Mouse (Mus musculus) CH12.LX (cell line): ENCODE measurements around the gene Cdh16. TPM values are rescaled to one million over a fixed set of nuclear protein-coding genes. Genes with fewer than 3 reads are reported as not detected.

Experiments used
- DNase-seq: peaks from one replicate; pipeline ENCODE4 v3.0.0-alpha.2; 2013; ENCODE audit errors: extremely low read depth
- H3K27ac ChIP-seq: 2 replicates; pipeline ENCODE4 v1.5.1; 2012; ENCODE audit warnings: low read depth, mild to moderate bottlenecking, control low read depth, moderate library complexity; ENCODE audit not compliant: insufficient read depth
- H3K27me3 ChIP-seq: replicated peaks from 2 replicates; pipeline ENCODE3; 2012; ENCODE audit warnings: inconsistent platforms
- H3K36me3 ChIP-seq, 2 experiments: replicated peaks in 1 of 2; 2 replicates each; pipeline versions ENCODE3 to v1.6.1; 2012; ENCODE audit warnings: inconsistent platforms in 1 of 2, low read length in 1 of 2, mild to moderate bottlenecking in 1 of 2, mixed read lengths in 1 of 2, moderate library complexity in 1 of 2; ENCODE audit not compliant: control insufficient read depth in 1 of 2, insufficient read depth in 1 of 2
- H3K4me1 ChIP-seq, 2 experiments: 2 replicates each; pipeline ENCODE4 v1.6.1; 2012; ENCODE audit warnings: inconsistent platforms in 1 of 2, moderate library complexity in 1 of 2; ENCODE audit not compliant: insufficient read depth in 2 of 2, control insufficient read depth in 1 of 2
- H3K4me2 ChIP-seq: 2 replicates; pipeline ENCODE4 v1.6.1; 2012; ENCODE audit warnings: low read depth, mild to moderate bottlenecking, control low read depth; ENCODE audit not compliant: poor library complexity, insufficient read depth, severe bottlenecking
- H3K4me3 ChIP-seq, 3 experiments: fragments of 150-350 bp in 1 of 3; sonication (generic) in 1 of 3; replicated peaks in 1 of 3; 2 replicates each; pipeline versions ENCODE3 to v1.5.1; 2011 to 2012; ENCODE audit warnings: low read depth in 2 of 3, low read length in 2 of 3, mild to moderate bottlenecking in 2 of 3, moderate library complexity in 2 of 3, control low read depth in 1 of 3, improper control_type of control experiment in 1 of 3, inconsistent platforms in 1 of 3, mixed read lengths in 1 of 3; ENCODE audit not compliant: poor library complexity in 1 of 3
- H3K79me2 ChIP-seq: replicated peaks from 2 replicates; pipeline ENCODE4 v1.6.1; 2012; ENCODE audit warnings: mild to moderate bottlenecking, moderate library complexity; ENCODE audit not compliant: control insufficient read depth, poor library complexity, insufficient read depth, severe bottlenecking; ENCODE audit errors: extremely low read depth
- H3K9ac ChIP-seq: 2 replicates; pipeline ENCODE4 v1.6.1; 2012; ENCODE audit warnings: low read depth, mild to moderate bottlenecking, control low read depth, moderate library complexity; ENCODE audit not compliant: insufficient read depth
- H3K9me3 ChIP-seq: replicated peaks from 2 replicates; pipeline ENCODE3; 2012; ENCODE audit warnings: low read length, inconsistent platforms, mixed read lengths
- BHLHE40 ChIP-seq: IDR thresholded peaks from 2 replicates; pipeline ENCODE4 v1.6.1; 2011; ENCODE audit warnings: mild to moderate bottlenecking, low read depth, low read length, improper control_type of control experiment
- CHD1 ChIP-seq: IDR thresholded peaks from 2 replicates; pipeline ENCODE4 v1.6.1; 2012; ENCODE audit warnings: low read depth, low read length, improper control_type of control experiment, inconsistent platforms
- CTCF ChIP-seq, 2 experiments: IDR thresholded peaks in 1 of 2; conservative IDR thresholded peaks in 1 of 2; 2 replicates each; pipeline ENCODE4 v1.5.1; 2011 to 2012; ENCODE audit warnings: low read depth in 2 of 2, low read length in 2 of 2, improper control_type of control experiment in 1 of 2, inconsistent platforms in 1 of 2, mild to moderate bottlenecking in 1 of 2, moderate library complexity in 1 of 2
- E2F4 ChIP-seq: IDR thresholded peaks from 2 replicates; pipeline ENCODE4 v1.6.1; 2011; ENCODE audit warnings: low read depth, low read length, improper control_type of control experiment; ENCODE audit not compliant: insufficient replicate concordance
- EP300 ChIP-seq: IDR thresholded peaks from 2 replicates; pipeline ENCODE4 v1.6.1; 2011; ENCODE audit warnings: low read length, improper control_type of control experiment
- IRF4 ChIP-seq: IDR thresholded peaks from 2 replicates; pipeline ENCODE4 v1.6.1; 2014; ENCODE audit warnings: low read depth, mild to moderate bottlenecking, inconsistent platforms, low read length, improper control_type of control experiment
- JUN ChIP-seq: IDR thresholded peaks from 2 replicates; pipeline ENCODE4 v1.6.1; 2011; ENCODE audit warnings: low read depth, mild to moderate bottlenecking, low read length, improper control_type of control experiment, moderate library complexity; ENCODE audit not compliant: insufficient read depth
- JUND ChIP-seq: conservative IDR thresholded peaks from 2 replicates; pipeline ENCODE4 v1.6.1; 2011; ENCODE audit warnings: low read depth, low read length, improper control_type of control experiment
- MAFK ChIP-seq: IDR thresholded peaks from 2 replicates; pipeline ENCODE4 v1.6.1; 2011; ENCODE audit warnings: low read length, improper control_type of control experiment; ENCODE audit not compliant: insufficient replicate concordance
- MAX ChIP-seq: IDR thresholded peaks from 2 replicates; pipeline ENCODE4 v1.6.1; 2011; ENCODE audit warnings: low read length, improper control_type of control experiment
- MXI1 ChIP-seq: IDR thresholded peaks from 2 replicates; pipeline ENCODE4 v1.6.1; 2011; ENCODE audit warnings: mild to moderate bottlenecking, low read depth, low read length, improper control_type of control experiment
- NRF1 ChIP-seq: IDR thresholded peaks from 2 replicates; pipeline ENCODE4 v1.6.1; 2014; ENCODE audit warnings: low read depth, mild to moderate bottlenecking, inconsistent platforms, low read length, improper control_type of control experiment, moderate library complexity
- PAX5 ChIP-seq: IDR thresholded peaks from 2 replicates; pipeline ENCODE4 v1.6.1; 2012; ENCODE audit warnings: low read length, inconsistent platforms, mixed read lengths
- SIN3A ChIP-seq: IDR thresholded peaks from 2 replicates; pipeline ENCODE4 v1.6.1; 2012; ENCODE audit warnings: low read length, improper control_type of control experiment, inconsistent platforms
- SMC3 ChIP-seq: IDR thresholded peaks from 2 replicates; pipeline ENCODE4 v1.6.1; 2011; ENCODE audit warnings: low read depth, low read length, improper control_type of control experiment
- UBTF ChIP-seq: IDR thresholded peaks from 2 replicates; pipeline ENCODE4 v1.6.1; 2012; ENCODE audit warnings: low read depth, mild to moderate bottlenecking, inconsistent platforms, low read length, improper control_type of control experiment, moderate library complexity
- ZC3H11A ChIP-seq: IDR thresholded peaks from 2 replicates; pipeline ENCODE4 v1.6.1; 2012; ENCODE audit warnings: low read depth, mild to moderate bottlenecking, inconsistent platforms, low read length, improper control_type of control experiment
- ZMIZ1 ChIP-seq: IDR thresholded peaks from 2 replicates; pipeline ENCODE4 v1.6.1; 2012; ENCODE audit warnings: low read depth, mild to moderate bottlenecking, inconsistent platforms, low read length, improper control_type of control experiment
- ZNF384 ChIP-seq: IDR thresholded peaks from 2 replicates; pipeline ENCODE4 v1.6.1; 2012; ENCODE audit warnings: low read depth, low read length, improper control_type of control experiment, inconsistent platforms
- dilution Hi-C: fragments of 300-500 bp; cut with MboI; formaldehyde crosslinking; loops from 2 replicates; pipeline ENCODE4 v1.14.3; 2020; ENCODE audit warnings: low sequenced_read_pairs; ENCODE audit not compliant: extremely low pct_unique_long_range_greater_than_20kb, extremely low pct_ligation_motif_present
- in situ Hi-C: fragments of 300-500 bp; cut with MboI; formaldehyde crosslinking; loops from 3 replicates; pipeline ENCODE4 v1.14.3; 2019; ENCODE audit warnings: low sequenced_read_pairs, low pct_ligation_motif_present, low pct_unique_long_range_greater_than_20kb, mixed read lengths
- polyA plus RNA-seq: library from polyadenylated mRNA; unstranded; fragments of >175 nt; gene quantifications from 2 replicates; pipeline ENCODE4 v1.2.1, GENCODE M21; 2012; ENCODE audit warnings: low read depth; ENCODE audit not compliant: insufficient read length
- total RNA-seq, 2 experiments: library from RNA; depleted of rRNA; stranded (reverse); fragments of 300-350 nt in 1 of 2; fragments of >200 nt in 1 of 2; gene quantifications; 2 replicates each; pipeline ENCODE4 v1.2.3; 2012 to 2014

Gene Cdh16
- total and polyA plus RNA-seq, 3 experiments: not detected

DNA sequence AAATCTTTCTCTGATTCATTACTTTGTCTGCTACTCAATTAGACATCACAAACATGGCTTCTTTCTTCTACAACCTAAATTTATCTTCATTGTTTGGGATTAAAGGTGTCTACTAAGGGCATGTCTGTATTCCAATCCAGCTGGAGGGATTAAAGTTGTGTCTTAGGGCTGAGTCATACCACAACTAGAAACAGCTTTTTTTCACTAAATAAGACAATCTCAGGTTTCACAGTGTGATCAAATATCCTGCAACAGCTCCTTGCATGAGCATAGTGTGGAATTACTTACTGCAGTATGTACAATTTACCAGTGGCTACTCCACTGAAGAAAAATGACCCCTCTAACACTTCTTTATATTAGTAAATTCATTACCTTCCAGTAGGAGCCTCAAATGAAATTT, 63.5 kb downstream of the Cdh16 start:
- peaks cover 3% of the 10 kb centered on the region for H3K27me3 ChIP-seq
- in situ Hi-C loops: no loop called here
- no peak overlapping the region for H3K4me2 ChIP-seq
- peak; percentile 15 for DNase-seq
- no peaks in the 10 kb centered on the region for H3K36me3 ChIP-seq
- no peak overlapping the region for H3K9ac ChIP-seq
- H3K9me3 ChIP-seq: no peaks in the 10 kb centered on the region
- H3K4me3 ChIP-seq: no peak overlapping the region
- TF ChIP-seq JUND: peak; percentile 84
- no peak for TF ChIP-seq E2F4
- no peak for TF ChIP-seq MAFK
- peak; percentile 40; the same call in 1 of the 2 replicates for TF ChIP-seq EP300
- peak; percentile 77 for TF ChIP-seq ZNF384
- no peak for TF ChIP-seq PAX5
- TF ChIP-seq JUN: peak; percentile 50; the same call in 1 of the 2 replicates
- dilution Hi-C loops: no loop called here
- no peaks in the 10 kb centered on the region for H3K79me2 ChIP-seq
- peaks cover 0 to 16% of the 10 kb centered on the region in 2 experiments; a peak in 2 of 4 replicates for H3K4me1 ChIP-seq
- no peak overlapping the region for H3K27ac ChIP-seq

DNA sequence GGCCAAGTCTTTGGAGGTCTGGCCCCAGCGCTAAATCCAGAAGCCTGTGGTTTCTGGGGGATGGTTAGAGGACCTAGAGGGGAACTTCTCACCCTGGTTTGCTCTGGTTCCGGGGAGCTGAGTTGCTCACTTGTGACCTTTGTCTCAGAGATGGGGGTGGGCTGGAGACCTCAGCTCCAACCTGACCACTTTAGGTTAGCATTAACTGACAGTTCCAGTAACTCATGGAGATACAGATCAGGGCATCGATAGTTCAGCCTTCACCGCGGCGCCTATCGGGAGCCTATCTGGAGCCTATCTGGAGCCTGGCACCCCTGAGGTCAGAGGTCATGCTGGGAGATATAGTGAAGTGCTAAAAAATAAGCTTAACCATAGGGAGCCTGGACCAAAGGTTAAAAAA, 67.0 kb downstream of the Cdh16 start:
- Histone ChIP-seq H3K36me3 (no peaks in the 10 kb centered on the region), H3K4me2 (no peak overlapping the region), H3K27me3 (peaks cover 3% of the 10 kb centered on the region), H3K9ac (no peak overlapping the region), H3K9me3 (no peaks in the 10 kb centered on the region), H3K79me2 (no peaks in the 10 kb centered on the region), H3K27ac (no peak overlapping the region)
- DNase-seq: no peak
- in situ Hi-C loops: no loop called here
- TF ChIP-seq ZC3H11A: no peak
- TF ChIP-seq EP300: no peak
- TF ChIP-seq MAFK: no peak
- no peak for TF ChIP-seq JUND
- TF ChIP-seq SIN3A: no peak
- TF ChIP-seq, all 38 proteins: peak for 0
- Histone ChIP-seq H3K4me1 (peaks cover 0 to 10% of the 10 kb centered on the region in 2 experiments; a peak in 2 of 4 replicates), H3K4me3 (no peak overlapping the region)
- dilution Hi-C loops: no loop called here

DNA sequence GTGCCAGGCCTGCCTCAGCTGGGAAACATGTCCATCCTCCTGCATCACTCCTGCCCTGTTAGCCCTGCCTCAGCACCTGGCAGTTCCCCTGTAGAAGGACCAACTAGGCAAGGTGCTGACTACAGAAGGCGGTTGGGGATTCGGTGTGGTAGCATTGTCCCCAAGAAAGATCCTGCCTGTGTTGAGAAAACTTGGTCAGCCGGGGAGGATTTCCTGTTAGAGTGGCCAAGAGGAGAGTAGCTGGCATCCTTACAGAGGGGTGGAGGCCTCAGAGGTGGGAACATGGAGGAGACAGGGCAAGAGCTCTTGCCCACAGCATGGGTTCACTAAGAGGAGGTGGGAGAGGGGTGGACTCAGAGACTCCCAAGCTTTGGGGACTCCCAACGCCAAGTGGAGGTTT, 69.0 kb downstream of the Cdh16 start:
- H3K27me3 ChIP-seq: peaks cover 3% of the 10 kb centered on the region
- in situ Hi-C loops: no loop called here
- no peak for TF ChIP-seq CTCF (conservative IDR thresholded peaks at IDR 0.05 in 1 of 2, IDR thresholded peaks at IDR 0.05 in 1 of 2; ENCODE audit: low read depth in 2 of 2, low read length in 2 of 2)
- no peak for TF ChIP-seq BHLHE40
- no peak for TF ChIP-seq MXI1
- TF ChIP-seq UBTF: no peak
- TF ChIP-seq SMC3: no peak
- no peak for TF ChIP-seq CHD1
- no peak for TF ChIP-seq MAX
- TF ChIP-seq NRF1: no peak
- no peak for TF ChIP-seq ZMIZ1
- no peak for TF ChIP-seq IRF4
- peaks cover 0 to 13% of the 10 kb centered on the region in 2 experiments; a peak in 2 of 4 replicates for H3K4me1 ChIP-seq
- no peaks in the 10 kb centered on the region for H3K79me2 ChIP-seq
- H3K9ac ChIP-seq: no peak overlapping the region
- dilution Hi-C loops: no loop called here
- no peak for DNase-seq
- no peaks in the 10 kb centered on the region for H3K36me3 ChIP-seq
- no peak overlapping the region for H3K27ac ChIP-seq
- no peaks in the 10 kb centered on the region for H3K9me3 ChIP-seq
- no peak overlapping the region for H3K4me2 ChIP-seq
- H3K4me3 ChIP-seq: no peak overlapping the region
